ENCODE assay signal across 8 mouse cellular contexts in genomic region chr17:25618508-25619056, GRCm38 (mm10). TPM values are rescaled to one million over a fixed set of nuclear protein-coding genes. Genes with fewer than 3 reads are reported as not detected.
DNase-seq lines count a peak whose midpoint lies in the region; ATAC-seq lines count a peak whose summit lies in the region.

No protein-coding gene starts in this region.

- H3K4me3 ChIP-seq in neural tube, embryonic 12.5 days: no peak overlapping the region
- no peak overlapping the region for H3K4me3 ChIP-seq in hindbrain, embryonic 16.5 days (ENCODE audit: low read length)

- WGBS in neural tube, embryonic 12.5 days: 58% methylated on average over 16 of the region's 16 CpGs
- WGBS in hindbrain, embryonic 16.5 days: 25% methylated on average over 16 of the region's 16 CpGs

- 0 out of 2 replicates have a peak overlapping the region, but pooled peaks have one; percentile 7 for H3K27ac ChIP-seq in neural tube, embryonic 12.5 days
- H3K27ac ChIP-seq in hindbrain, embryonic 16.5 days (ENCODE audit: low read depth, low read length): peak overlapping the region; percentile 64

- peaks cover 17% of the 10 kb centered on the region for H3K4me1 ChIP-seq in neural tube, embryonic 12.5 days
- H3K4me1 ChIP-seq in hindbrain, embryonic 16.5 days (ENCODE audit: control insufficient read depth, insufficient read depth, low read depth, low read length): peaks cover 10% of the 10 kb centered on the region

- H3K27me3 ChIP-seq in neural tube, embryonic 12.5 days (replicated peaks): 0 out of 2 replicates have a peak, but pooled peaks cover 2% of the 10 kb centered on the region
- no peaks in the 10 kb centered on the region for H3K27me3 ChIP-seq in hindbrain, embryonic 16.5 days (replicated peaks; ENCODE audit: control insufficient read depth, insufficient read depth, low read length)

- peak; percentile 65 for ATAC-seq in neural tube, embryonic 12.5 days (ENCODE audit: low FRiP score, low read depth)
- peak; percentile 85 for ATAC-seq in hindbrain, embryonic 16.5 days

- H3K9me3 ChIP-seq in neural tube, embryonic 12.5 days: no peaks in the 10 kb centered on the region
- no peaks in the 10 kb centered on the region for H3K9me3 ChIP-seq in hindbrain, embryonic 16.5 days (ENCODE audit: control insufficient read depth, low read length)

- DNase-seq in cerebellum, adult 18-20 months: peak; percentile 43 to 45
- no peak for DNase-seq in cerebellum, adult 11-12 months
- DNase-seq in neural tube, embryonic 10.5 days (ENCODE audit: extremely low spot score, low spot score): no peak
- peak; percentile 21 for DNase-seq in ovary, postnatal 36 days (ENCODE audit: low spot score)
- no peak for DNase-seq in urinary bladder, postnatal 10 days (ENCODE audit: low spot score)
- no peak for DNase-seq in spleen, adult 12 weeks (ENCODE audit: low spot score)

- peaks cover 12% of the 10 kb centered on the region for H3K36me3 ChIP-seq in neural tube, embryonic 12.5 days
- H3K36me3 ChIP-seq in hindbrain, embryonic 16.5 days (ENCODE audit: control insufficient read depth, insufficient read depth, low read length): 0 out of 2 replicates have a peak, but pooled peaks cover 3% of the 10 kb centered on the region

- no peak overlapping the region for H3K9ac ChIP-seq in neural tube, embryonic 12.5 days
- peak overlapping the region; percentile 50 for H3K9ac ChIP-seq in hindbrain, embryonic 16.5 days (ENCODE audit: low read depth, low read length)

- H3K4me2 ChIP-seq in neural tube, embryonic 12.5 days (replicated peaks): peak overlapping the region; percentile 31; the same call in 1 of the 2 replicates
- peak overlapping the region; percentile 37; the same call in 1 of the 2 replicates for H3K4me2 ChIP-seq in hindbrain, embryonic 16.5 days (ENCODE audit: low read length)

RNA-seq across cellular contexts. Expression of gene Lmf1, which starts 39.7 kb away (rescaled TPM):
- 25.2 and 25.8 TPM in 2 replicates for polyA plus RNA-seq in neural tube, embryonic 12.5 days (2016; fragmentation: Nextera tagmentation; extraction: Ambion mirVana)
- polyA plus RNA-seq in hindbrain, embryonic 16.5 days (2015; fragmentation: Nextera tagmentation; extraction: Ambion mirVana): 27.7 and 28.2 TPM in 2 replicates

RNA-seq across cellular contexts. Expression of gene Sox8, which starts 48.1 kb away (rescaled TPM):
- 8.1 and 9.5 TPM in 2 replicates for polyA plus RNA-seq in neural tube, embryonic 12.5 days (2016; fragmentation: Nextera tagmentation; extraction: Ambion mirVana)
- polyA plus RNA-seq in hindbrain, embryonic 16.5 days (2015; fragmentation: Nextera tagmentation; extraction: Ambion mirVana): 24.2 and 25.1 TPM in 2 replicates

Comparison
In these comparisons a context has a peak if more than half of its experiments do, and no peak if none do; other contexts are left out.
1. DNase-seq: peak in cerebellum, adult 18-20 months (2 of 2) and ovary, postnatal 36 days (single experiment); none in cerebellum, adult 11-12 months (single experiment), neural tube, embryonic 10.5 days (single experiment), urinary bladder, postnatal 10 days (single experiment) and spleen, adult 12 weeks (single experiment).